Mouse (Mus musculus) limb, embryonic 11.5 days (tissue): ENCODE data around the gene Ush1g. TPM values are rescaled to one million over a fixed set of nuclear protein-coding genes. Genes with fewer than 3 reads are reported as not detected.

Source experiments
- ATAC-seq: fragments of 200-750 bp; cut with Nextera tagmentation; 2 replicates; pipeline ENCODE4 v1.8.0; 2017; ENCODE audit warnings: low read depth; ENCODE audit not compliant: insufficient number of reproducible peaks, low FRiP score, low TSS enrichment
- DNase-seq: peaks from one replicate; pipeline ENCODE4 v3.0.0-alpha.2; 2015; ENCODE audit warnings: low spot score
- H3K27ac ChIP-seq: fragments of 300-500 bp; sonication (generic); replicated peaks from 2 replicates; pipeline ENCODE4 v1.5.1; 2014; ENCODE audit warnings: low read depth, mild to moderate bottlenecking, low read length
- H3K27me3 ChIP-seq: fragments of 300-500 bp; sonication (generic); 2 replicates; pipeline ENCODE4 v1.6.1; 2014; ENCODE audit warnings: mild to moderate bottlenecking, low read length, mixed read lengths; ENCODE audit not compliant: control insufficient read depth, insufficient read depth
- H3K36me3 ChIP-seq: fragments of 300-500 bp; sonication (generic); 2 replicates; pipeline ENCODE4 v1.6.1; 2014; ENCODE audit warnings: mild to moderate bottlenecking, low read length, moderate library complexity, mixed read lengths; ENCODE audit not compliant: control insufficient read depth, insufficient read depth
- H3K4me1 ChIP-seq: fragments of 300-500 bp; sonication (generic); 2 replicates; pipeline ENCODE4 v1.6.1; 2014; ENCODE audit warnings: low read length, mixed read lengths; ENCODE audit not compliant: control insufficient read depth, insufficient read depth
- H3K4me2 ChIP-seq: fragments of 300-500 bp; sonication (generic); 2 replicates; pipeline ENCODE4 v1.6.1; 2014; ENCODE audit warnings: low read depth, mild to moderate bottlenecking, moderate library complexity; ENCODE audit not compliant: severe bottlenecking
- H3K4me3 ChIP-seq: fragments of 300-500 bp; sonication (generic); 2 replicates; pipeline ENCODE4 v1.5.1; 2014; ENCODE audit warnings: low read depth, low read length
- H3K9ac ChIP-seq: fragments of 300-500 bp; sonication (generic); 2 replicates; pipeline ENCODE4 v1.6.1; 2014; ENCODE audit warnings: mild to moderate bottlenecking, low read length
- H3K9me3 ChIP-seq: fragments of 300-500 bp; sonication (generic); 2 replicates; pipeline ENCODE4 v1.6.1; 2016; ENCODE audit warnings: low read length; ENCODE audit not compliant: control insufficient read depth
- WGBS: fragments of 180-500 bp; shearing (Covaris S2); extraction: QIAGEN DNeasy Blood & Tissue Kit; methylation state at CpG from one replicate; pipeline ENCODE4 v1.1.7; 2014; 5-methylcytosine and 5-hydroxymethylcytosine counted together
- polyA plus RNA-seq: library from polyadenylated mRNA; unstranded; fragments of >200 nt; fragmentation: Nextera tagmentation; extraction: Ambion mirVana; gene quantifications from 2 replicates; pipeline ENCODE4 v1.2.1, GENCODE M21; 2014

Ush1g gene
- polyA plus RNA-seq, 1 experiment from 2014 or later, result not detected

GRCm38 (mm10) chr11:115341246-115341645, 19.4 kb upstream of the Ush1g start:
- H3K36me3 ChIP-seq, result no peaks in the 10 kb centered on the region
- no peaks in the 10 kb centered on the region for H3K9me3 ChIP-seq
- no peak overlapping the region for H3K27ac ChIP-seq
- DNase-seq (no peak), ATAC-seq (no peak)
- no peak overlapping the region for H3K4me3 ChIP-seq
- H3K4me2 ChIP-seq, result no peak overlapping the region
- 64% methylated on average over 2 of the region's 2 CpGs for WGBS
- peaks cover 17% of the 10 kb centered on the region for H3K4me1 ChIP-seq
- peaks cover 7% of the 10 kb centered on the region for H3K27me3 ChIP-seq
- H3K9ac ChIP-seq, result no peak overlapping the region

- Histone ChIP-seq H3K4me1 (no peaks in the 10 kb centered on the region), H3K4me2 (no peak overlapping the region), H3K9me3 (no peaks in the 10 kb centered on the region), H3K27me3 (peaks cover 34% of the 10 kb centered on the region), H3K9ac (no peak overlapping the region), H3K4me3 (no peak overlapping the region), H3K27ac (no peak overlapping the region), H3K36me3 (no peaks in the 10 kb centered on the region)
- WGBS, result 75% methylated on average over 1 of the region's 1 CpGs
- ATAC-seq, result no peak
- DNase-seq, result no peak
Observed at GRCm38 (mm10) chr11:115337826-115338225, 16.0 kb upstream of the Ush1g start.

GRCm38 (mm10) chr11:115337350-115337749, 15.5 kb upstream of the Ush1g start:
- 55% methylated on average over 3 of the region's 3 CpGs for WGBS
- no peaks in the 10 kb centered on the region for H3K36me3 ChIP-seq
- H3K27me3 ChIP-seq, result peaks cover 34% of the 10 kb centered on the region
- no peak overlapping the region for H3K9ac ChIP-seq
- no peak overlapping the region for H3K4me2 ChIP-seq
- H3K4me1 ChIP-seq, result no peaks in the 10 kb centered on the region
- ATAC-seq (no peak), DNase-seq (no peak)
- no peak overlapping the region for H3K27ac ChIP-seq
- H3K4me3 ChIP-seq, result no peak overlapping the region
- no peaks in the 10 kb centered on the region for H3K9me3 ChIP-seq

- Histone ChIP-seq H3K9ac (no peak overlapping the region), H3K4me3 (no peak overlapping the region), H3K27me3 (peaks cover 34% of the 10 kb centered on the region), H3K9me3 (no peaks in the 10 kb centered on the region), H3K36me3 (no peaks in the 10 kb centered on the region), H3K27ac (no peak overlapping the region), H3K4me2 (no peak overlapping the region), H3K4me1 (no peaks in the 10 kb centered on the region)
- ATAC-seq (no peak), DNase-seq (peak; percentile 73)
- WGBS, result 18% methylated on average over 6 of the region's 6 CpGs
Observed at GRCm38 (mm10) chr11:115336115-115336514, 14.3 kb upstream of the Ush1g start.

GRCm38 (mm10) chr11:115335223-115335622, 13.4 kb upstream of the Ush1g start:
- no peaks in the 10 kb centered on the region for H3K36me3 ChIP-seq
- H3K4me1 ChIP-seq, result no peaks in the 10 kb centered on the region
- no peak for DNase-seq
- H3K4me3 ChIP-seq, result no peak overlapping the region
- H3K9me3 ChIP-seq, result no peaks in the 10 kb centered on the region
- peaks cover 34% of the 10 kb centered on the region for H3K27me3 ChIP-seq
- H3K27ac ChIP-seq, result no peak overlapping the region
- 58% methylated on average over 12 of the region's 12 CpGs for WGBS
- H3K9ac ChIP-seq, result no peak overlapping the region
- ATAC-seq, result no peak
- H3K4me2 ChIP-seq, result no peak overlapping the region

- no peaks in the 10 kb centered on the region for H3K4me1 ChIP-seq
- no peak within 1 kb of the TSS for H3K4me2 ChIP-seq
- no peaks in the 10 kb centered on the region for H3K9me3 ChIP-seq
- no peak for ATAC-seq
- H3K27ac ChIP-seq, result no peak within 1 kb of the TSS
- H3K36me3 ChIP-seq, result no peaks in the 10 kb centered on the region
- no peak within 1 kb of the TSS for H3K9ac ChIP-seq
- DNase-seq, result no peak
- H3K27me3 ChIP-seq, result peaks cover 33% of the 10 kb centered on the region
- 5% methylated on average over 29 of the region's 29 CpGs for WGBS
- no peak within 1 kb of the TSS for H3K4me3 ChIP-seq
Observed at GRCm38 (mm10) chr11:115334531-115334930, 12.7 kb upstream of the Ush1g start, which contains the start of gene Otop3. TSS of gene Otop3 (plus strand) at chr11:115334731.

- 71% methylated on average over 15 of the region's 15 CpGs for WGBS
Observed at GRCm38 (mm10) chr11:115329339-115329738, 7.5 kb upstream of the Ush1g start.

GRCm38 (mm10) chr11:115326730-115327129, 4.9 kb upstream of the Ush1g start:
- H3K4me1 ChIP-seq, result 0 out of 2 replicates have a peak, but pooled peaks cover 2% of the 10 kb centered on the region
- 51% methylated on average over 7 of the region's 7 CpGs for WGBS
- H3K4me3 ChIP-seq, result no peak overlapping the region
- H3K9me3 ChIP-seq, result no peaks in the 10 kb centered on the region
- DNase-seq (peak; percentile 27), ATAC-seq (no peak)
- H3K9ac ChIP-seq, result no peak overlapping the region
- peaks cover 30% of the 10 kb centered on the region for H3K27me3 ChIP-seq
- H3K27ac ChIP-seq, result no peak overlapping the region
- no peaks in the 10 kb centered on the region for H3K36me3 ChIP-seq
- no peak overlapping the region for H3K4me2 ChIP-seq

More at GRCm38 (mm10) chr11:115329339-115329738, 7.5 kb upstream of the Ush1g start:
- Histone ChIP-seq H3K9ac (no peak overlapping the region), H3K9me3 (no peaks in the 10 kb centered on the region), H3K4me1 (no peaks in the 10 kb centered on the region), H3K36me3 (no peaks in the 10 kb centered on the region), H3K27ac (no peak overlapping the region), H3K4me3 (no peak overlapping the region), H3K27me3 (peaks cover 13% of the 10 kb centered on the region), H3K4me2 (no peak overlapping the region)
- no peak for DNase-seq
- no peak for ATAC-seq

- Histone ChIP-seq H3K27ac (no peak overlapping the region), H3K9ac (no peak overlapping the region), H3K27me3 (peaks cover 63% of the 10 kb centered on the region), H3K4me2 (no peak overlapping the region), H3K36me3 (no peaks in the 10 kb centered on the region), H3K4me3 (no peak overlapping the region), H3K4me1 (0 out of 2 replicates have a peak, but pooled peaks cover 2% of the 10 kb centered on the region), H3K9me3 (no peaks in the 10 kb centered on the region)
- DNase-seq (peak; percentile 26), ATAC-seq (no peak)
- WGBS, result 14% methylated on average over 32 of the region's 32 CpGs
Observed at GRCm38 (mm10) chr11:115323354-115323753, 1.5 kb upstream of the Ush1g start.
